Mouse (Mus musculus) lung, postnatal 0 days (tissue): ENCODE measurements at regions not wholly inside any gene's neighbourhood (a gene's known extent, or its start where the extent isn't known, plus 50 kb on each side); places are given as distances from the start of the nearest gene placed in this dataset.

ENCODE experiments used
- CTCF ChIP-seq: IDR thresholded peaks from 2 replicates; pipeline ENCODE4 v1.5.1; 2016; ENCODE audit warnings: antibody characterized with exemption, mild to moderate bottlenecking
- EP300 ChIP-seq: IDR thresholded peaks from 2 replicates; pipeline ENCODE4 v1.6.1; 2016; ENCODE audit warnings: antibody characterized with exemption, mild to moderate bottlenecking, control low read depth

DNA sequence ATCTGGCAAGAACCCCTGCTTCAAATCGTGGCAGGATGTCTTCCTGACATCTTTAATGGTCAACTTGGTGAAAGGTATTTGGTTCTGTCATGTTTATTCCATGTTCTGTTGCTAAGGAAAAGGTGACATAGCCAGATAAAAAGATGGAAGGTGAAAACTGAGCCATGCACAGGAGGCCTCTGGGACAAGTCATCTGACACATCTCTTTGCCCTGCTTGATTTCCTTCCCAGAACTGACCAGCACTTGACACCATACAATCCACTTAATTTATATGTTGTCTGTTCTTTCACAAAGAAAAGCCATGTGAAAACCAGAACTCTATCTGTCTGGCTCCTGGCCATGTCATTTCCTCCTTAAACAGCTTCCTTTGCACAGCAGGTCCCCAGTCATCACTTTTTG is 133.7 kb upstream of the 1700025G04Rik start:
- TF ChIP-seq CTCF (no peak), EP300 (no peak)
